Mouse (Mus musculus): ENCODE data around the gene Sipa1l1.

Gene Sipa1l1
- long read RNA-seq, experiment 1, partial matches to known transcripts: 4 of 5 reads
- long read RNA-seq, experiment 1, other reads (novel, unspliced or antisense): 1 of 5 reads
- long read RNA-seq, experiment 2, partial matches to known transcripts: 3 of 6 reads
- long read RNA-seq, experiment 2, other reads (novel, unspliced or antisense): 3 of 6 reads

DNA sequence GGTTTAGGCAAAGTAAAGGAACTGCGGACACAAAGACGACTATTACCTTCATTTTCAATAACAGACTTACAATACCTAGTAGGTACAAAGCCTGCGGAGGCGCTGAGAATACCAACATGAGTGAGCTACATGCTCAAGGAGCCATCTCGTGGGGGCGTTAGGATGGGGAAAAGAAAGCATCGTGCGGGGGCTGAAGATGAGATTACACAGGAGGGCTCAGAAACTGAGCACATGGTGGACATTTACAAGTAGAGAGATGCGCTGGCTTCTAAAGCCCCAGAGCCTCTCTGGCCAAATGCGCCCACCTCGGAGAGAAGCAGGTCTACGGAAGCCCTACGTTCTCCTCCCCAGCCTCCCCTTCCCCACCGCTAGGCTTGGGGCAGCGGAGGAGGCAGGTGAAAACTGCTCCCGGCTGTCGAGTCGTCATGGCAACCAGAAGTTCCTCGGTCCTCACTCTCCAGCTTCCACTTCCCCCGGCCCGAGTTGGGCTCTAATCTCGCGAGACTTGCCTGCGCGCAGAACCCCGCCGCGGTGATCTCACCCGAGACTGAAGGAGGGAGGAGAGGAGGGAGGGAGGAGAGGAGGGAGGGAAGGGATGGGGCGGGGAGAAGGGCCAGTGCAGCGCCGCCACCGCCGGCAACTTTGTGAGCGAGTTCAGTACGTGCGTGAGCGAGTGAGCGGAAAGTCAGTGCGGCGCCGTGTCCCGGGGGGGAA, at the start of gene Sipa1l1:
Sipa1l1 (plus strand) TSS at position 501 of the 714 bp plus-strand sequence.
- intact Hi-C loops (cut with DNase I): no loop called here

- intact Hi-C loops (cut with DNase I): no loop called here
Observed at GRCm38 (mm10) chr12:82121947-82122346, 47.2 kb upstream of the Sipa1l1 start.

DNA sequence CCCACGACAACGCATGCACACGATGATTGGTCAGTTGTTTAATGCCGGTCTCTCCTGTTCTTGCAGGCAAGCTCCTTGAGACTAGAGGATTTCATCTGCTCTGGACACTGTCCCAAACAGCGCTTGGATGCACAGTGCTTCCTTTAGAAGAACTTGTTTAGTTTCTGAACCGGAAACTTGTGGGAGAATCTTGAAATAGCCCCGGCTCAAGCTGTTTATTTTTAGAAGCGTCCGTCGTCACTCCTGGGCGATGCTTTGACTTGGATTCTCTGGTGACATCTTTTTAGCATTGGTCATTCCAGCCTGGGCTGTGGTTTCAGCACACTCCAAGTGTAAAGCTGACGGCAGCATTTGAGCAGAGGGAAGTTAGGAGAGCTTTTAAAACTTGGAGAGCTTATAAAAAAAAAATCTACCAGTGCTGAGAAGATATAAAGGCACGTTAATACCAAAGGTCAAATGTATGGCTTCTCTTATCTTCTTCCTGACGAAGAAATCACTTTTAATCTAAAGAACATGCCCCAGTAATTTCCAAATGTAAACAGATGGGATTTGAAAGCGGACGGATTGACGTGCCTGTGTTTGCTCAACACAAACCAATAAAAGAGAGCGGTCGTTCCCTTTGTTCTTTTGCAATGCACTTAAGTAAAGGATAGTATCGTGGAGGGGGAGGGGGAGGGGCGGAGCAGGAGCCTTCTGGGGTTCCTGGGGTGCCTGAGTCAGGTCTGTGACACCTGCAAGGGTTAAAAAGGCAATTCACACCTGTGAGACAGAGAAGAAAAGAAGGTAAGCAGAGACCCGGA, 46.5 kb upstream of the Sipa1l1 start:
- intact Hi-C loops (cut with DNase I): no loop called here

GRCm38 (mm10) chr12:82126796-82127195, 42.3 kb upstream of the Sipa1l1 start:
- intact Hi-C loops (cut with DNase I): no loop called here

GRCm38 (mm10) chr12:82139234-82140166, 29.6 kb upstream of the Sipa1l1 start:
- intact Hi-C loops (cut with DNase I): no loop called here

DNA sequence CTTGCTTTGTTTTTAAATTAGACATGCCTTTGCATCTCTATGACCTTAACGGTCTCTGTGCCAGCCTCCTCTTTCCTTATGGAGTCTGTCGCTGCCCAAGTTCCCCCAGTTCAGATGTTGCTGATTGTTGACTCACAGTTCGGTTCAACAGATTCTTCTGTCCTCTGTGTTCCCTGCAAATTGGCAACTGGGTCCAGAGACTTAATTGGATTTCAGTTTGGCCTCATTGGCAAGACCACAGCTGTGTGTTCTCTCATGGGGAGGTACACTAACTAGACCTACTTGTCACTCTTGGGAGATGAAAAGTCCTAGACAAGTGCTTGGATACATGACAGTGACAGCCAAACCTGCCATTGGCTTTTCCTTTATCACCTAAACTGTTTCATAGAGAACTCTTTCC, 25.7 kb upstream of the Sipa1l1 start:
- intact Hi-C loops (cut with DNase I): no loop called here

DNA sequence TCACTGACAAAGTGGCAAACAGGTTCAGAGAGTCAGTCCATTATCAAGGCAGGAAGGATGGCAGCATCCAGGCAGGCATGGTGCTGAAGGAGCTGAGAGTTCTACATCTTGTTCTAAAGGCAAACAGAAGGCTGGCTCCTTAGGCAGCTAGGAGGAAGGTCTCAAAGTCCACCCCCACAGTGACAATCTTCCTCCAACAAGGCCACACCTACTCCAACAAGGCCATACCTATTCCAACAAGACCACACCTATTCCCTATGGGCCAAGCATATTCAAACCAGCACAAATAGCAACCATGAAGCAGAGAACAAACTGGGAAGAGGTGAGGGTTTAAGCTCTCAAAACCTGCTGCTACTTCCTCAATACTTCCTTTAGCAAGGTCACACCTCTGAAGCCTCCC, 23.9 kb upstream of the Sipa1l1 start:
- intact Hi-C loops (cut with DNase I): no loop called here

DNA sequence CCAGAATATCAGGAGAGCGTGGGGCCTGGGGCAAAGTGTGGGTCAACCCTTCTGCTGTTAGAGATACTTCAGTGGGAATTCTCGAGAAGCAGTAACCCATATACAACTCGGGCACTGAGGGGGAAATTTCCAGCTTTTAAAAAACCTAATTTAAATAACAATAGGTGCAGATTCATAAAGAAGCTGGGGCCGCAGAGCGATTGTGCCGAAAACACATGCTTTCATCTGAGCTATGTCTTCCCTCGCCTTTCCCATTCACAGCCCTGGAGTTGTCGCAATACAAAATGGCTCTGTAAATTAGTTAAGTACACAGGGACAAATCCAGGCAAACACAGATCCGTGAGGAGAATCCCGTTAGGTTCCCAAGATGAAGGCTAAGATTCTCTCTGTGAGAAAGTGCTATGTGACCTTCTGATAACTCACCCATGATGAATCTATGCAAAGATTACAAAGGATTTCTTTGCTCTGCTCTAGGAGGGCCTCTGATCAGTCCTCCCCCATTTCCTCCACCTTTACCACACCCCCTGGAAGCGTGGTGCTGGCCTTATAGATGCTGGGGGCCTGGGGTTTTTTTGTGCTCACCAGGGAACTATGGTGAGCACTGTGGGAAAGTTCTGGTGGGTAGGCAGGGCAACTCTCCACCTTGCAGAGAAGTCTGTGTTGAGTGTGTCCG, 22.0 kb upstream of the Sipa1l1 start:
- intact Hi-C loops (cut with DNase I): no loop called here

DNA sequence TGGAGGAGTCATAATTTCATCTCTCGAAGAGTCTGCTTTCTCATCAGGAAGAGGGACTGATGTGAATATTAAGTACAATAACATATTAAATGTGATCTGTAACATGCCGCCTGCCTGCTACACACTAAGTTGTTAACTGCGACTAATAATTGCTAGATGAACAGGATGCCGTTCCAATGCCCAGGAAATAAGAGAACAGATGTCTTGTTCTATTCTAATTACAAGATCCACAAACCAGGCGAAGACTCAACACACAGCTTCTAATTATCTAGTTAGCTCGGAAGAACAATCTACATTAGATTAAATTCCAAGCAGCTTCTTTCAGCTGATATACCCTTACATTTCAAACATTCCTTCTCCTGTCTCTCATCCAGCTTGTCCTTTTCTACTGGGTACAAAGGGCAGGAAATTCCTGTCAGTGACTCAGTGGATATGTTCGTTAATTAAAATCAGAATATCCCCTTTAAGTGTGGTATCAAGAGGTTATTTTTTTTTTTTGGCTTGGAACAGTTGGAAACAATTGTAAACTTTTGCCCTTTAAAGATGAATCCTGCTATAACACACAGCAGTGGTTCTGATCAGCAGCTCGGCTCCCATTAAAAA, 20.7 kb upstream of the Sipa1l1 start:
- intact Hi-C loops (cut with DNase I): no loop called here

DNA sequence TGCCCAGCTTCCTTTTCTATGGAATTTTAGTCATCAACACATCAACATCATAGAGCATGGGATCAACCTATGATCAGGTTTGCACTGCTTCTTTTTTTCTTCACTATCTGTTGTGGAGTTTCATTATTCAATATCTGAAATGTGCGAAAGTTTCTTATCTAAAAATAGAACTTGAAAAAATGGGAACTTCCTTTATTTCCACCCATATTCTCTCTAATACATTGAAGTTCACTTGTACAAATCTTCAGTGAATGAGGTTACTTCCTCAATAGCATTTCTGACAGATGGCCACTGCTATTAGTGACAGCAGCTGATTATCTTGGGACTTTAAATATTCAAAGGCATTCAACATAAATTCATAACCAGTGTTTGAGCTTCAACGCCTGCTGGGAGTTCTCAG, 18.1 kb upstream of the Sipa1l1 start:
- intact Hi-C loops (cut with DNase I): no loop called here

DNA sequence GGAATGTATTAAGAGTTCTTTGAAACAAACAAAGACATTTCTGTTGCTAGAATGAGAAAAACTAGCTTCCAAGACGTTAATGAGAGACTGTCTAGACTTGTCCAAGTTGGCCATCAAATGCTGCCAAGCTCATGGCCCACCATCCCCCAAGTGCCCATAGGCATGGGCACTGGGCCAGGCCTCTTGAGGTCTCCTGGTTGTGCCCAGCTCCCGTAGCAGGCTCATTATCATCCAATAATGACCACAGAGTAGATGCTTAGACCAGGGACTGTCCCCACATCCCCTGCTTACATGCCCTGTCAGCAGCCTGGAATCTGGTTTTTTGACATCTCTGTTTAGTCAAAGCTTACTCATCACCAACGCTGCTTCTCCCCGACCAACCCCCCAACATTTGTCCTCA, 14.6 kb upstream of the Sipa1l1 start:
- intact Hi-C loops (cut with DNase I): no loop called here

- intact Hi-C loops (cut with DNase I): loop anchor here (5.0 kb wide), 1 partner anchor 319 kb away; no protein-coding TSS in a partner anchor
Observed at GRCm38 (mm10) chr12:82158516-82158915, 10.6 kb upstream of the Sipa1l1 start.

- intact Hi-C loops (cut with DNase I): loop anchor here (5.0 kb wide), 1 partner anchor 318 kb away; no protein-coding TSS in a partner anchor
Observed at GRCm38 (mm10) chr12:82159372-82159771, 9.7 kb upstream of the Sipa1l1 start.

DNA sequence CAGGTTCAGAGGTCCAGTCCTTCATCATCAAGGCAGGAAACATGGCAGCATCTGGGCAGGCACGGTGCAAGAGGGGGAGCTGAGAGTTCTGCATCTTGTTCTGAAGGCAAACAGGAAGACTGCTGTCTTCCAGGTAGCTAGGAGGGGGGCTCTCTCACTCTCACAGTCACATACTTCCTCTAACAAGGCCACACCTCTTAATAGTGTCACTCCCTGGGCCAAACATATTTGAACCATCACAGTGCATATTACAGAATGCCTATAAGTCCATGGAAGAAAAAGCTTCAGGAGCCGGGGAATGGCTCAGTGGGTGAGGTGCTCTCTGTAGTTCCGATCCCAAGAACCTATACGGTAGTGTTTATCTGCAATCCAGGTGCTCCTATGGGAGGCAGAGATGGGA, 3.5 kb upstream of the Sipa1l1 start:
- intact Hi-C loops (cut with DNase I): no loop called here

- intact Hi-C loops (cut with DNase I): no loop called here
Observed at GRCm38 (mm10) chr12:82166101-82166571, 3.0 kb upstream of the Sipa1l1 start.

DNA sequence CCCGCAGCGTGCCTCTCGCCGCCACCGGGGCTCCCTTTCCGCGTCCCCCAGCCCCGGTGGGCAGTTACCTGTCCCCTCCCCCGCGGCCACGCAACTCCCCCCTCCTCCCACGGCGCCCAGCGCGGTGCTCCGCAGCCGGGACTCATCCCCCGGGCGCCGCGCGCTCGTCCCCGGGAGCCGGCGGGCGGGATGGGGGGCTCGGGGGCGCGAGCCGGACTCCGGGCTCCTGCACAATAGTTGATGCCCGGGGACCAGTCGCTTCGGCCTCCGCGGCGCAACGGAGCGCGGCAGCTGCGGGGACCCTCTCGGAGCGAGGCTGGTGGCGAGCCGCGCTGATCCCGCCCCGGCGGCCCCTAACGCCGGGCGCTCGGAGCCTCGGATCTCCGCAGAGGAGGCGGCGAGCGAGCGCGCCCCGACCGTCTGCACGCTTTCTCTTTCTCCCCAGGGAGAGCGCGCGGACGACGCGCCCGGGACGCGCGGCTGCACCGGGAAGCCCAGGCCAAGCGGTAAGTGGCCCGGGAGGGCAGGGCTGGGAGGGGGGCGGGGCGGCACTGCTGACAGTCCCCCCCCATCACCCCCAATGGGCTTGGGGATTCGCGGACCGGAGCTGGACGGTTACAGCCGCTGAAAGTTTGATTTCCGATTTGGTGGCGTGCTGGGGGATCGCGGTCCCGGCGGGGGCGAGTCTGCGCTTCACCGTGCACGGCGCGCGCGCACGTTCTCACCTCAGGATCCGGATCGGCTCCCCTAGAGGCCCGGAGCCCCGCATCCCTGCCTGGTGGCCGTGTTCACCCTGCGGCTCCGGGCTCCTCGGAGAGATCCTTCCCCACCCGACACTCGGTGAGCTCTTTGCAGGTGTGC, 681 bp downstream of the Sipa1l1 start:
- intact Hi-C loops (cut with DNase I): loop anchor here (10.0 kb wide), 1 partner anchor 85 kb away; no protein-coding TSS in a partner anchor

- intact Hi-C loops (cut with DNase I): loop anchor here (10.0 kb wide), 1 partner anchor 84 kb away; no protein-coding TSS in a partner anchor
Observed at GRCm38 (mm10) chr12:82170461-82171279, 1.6 kb downstream of the Sipa1l1 start.

GRCm38 (mm10) chr12:82171591-82171990, 2.5 kb downstream of the Sipa1l1 start:
- intact Hi-C loops (cut with DNase I): loop anchor here (10.0 kb wide), 1 partner anchor 83 kb away; no protein-coding TSS in a partner anchor

Measured in adrenal gland (tissue).